Mouse (Mus musculus) lung, adult 18-20 months (tissue): ENCODE measurements around the gene Lrmda.
A peak's percentile ranks its signal among the peaks of the same experiment; 100 is the strongest.

ENCODE experiments used
- DNase-seq, 2 experiments: peaks; one replicate each; pipeline ENCODE4 v3.0.0; 2022; ENCODE audit warnings: mixed read lengths in 2 of 2

Gene Lrmda

GRCm38 (mm10) chr14:22259376-22260032 lies 240.0 kb downstream of the Lrmda start:
- DNase-seq = no peak

GRCm38 (mm10) chr14:22260033-22260419 lies 240.5 kb downstream of the Lrmda start:
- DNase-seq = no peak

- DNase-seq = no peak
These were observed 245.9 kb downstream of the Lrmda start for GRCm38 (mm10) chr14:22265229-22265905.

- peak; percentile 54 to 56 for DNase-seq
These were observed 250.3 kb downstream of the Lrmda start for GRCm38 (mm10) chr14:22269812-22270211.

GRCm38 (mm10) chr14:22278053-22278452 lies 258.5 kb downstream of the Lrmda start:
- DNase-seq = no peak

- no peak for DNase-seq
These were observed 260.1 kb downstream of the Lrmda start for GRCm38 (mm10) chr14:22279591-22279990.

GRCm38 (mm10) chr14:22281630-22282029 lies 262.1 kb downstream of the Lrmda start:
- DNase-seq = no peak

- no peak for DNase-seq
These were observed 263.3 kb downstream of the Lrmda start for GRCm38 (mm10) chr14:22282847-22283246.

- DNase-seq = no peak
These were observed 264.2 kb downstream of the Lrmda start for GRCm38 (mm10) chr14:22283722-22284121.

GRCm38 (mm10) chr14:22284823-22285517 lies 265.5 kb downstream of the Lrmda start:
- DNase-seq = no peak

GRCm38 (mm10) chr14:22285826-22286225 lies 266.3 kb downstream of the Lrmda start:
- DNase-seq = no peak

- peak in 1 of 2 experiments; percentile 26 for DNase-seq
These were observed 268.7 kb downstream of the Lrmda start for GRCm38 (mm10) chr14:22288179-22288578.

- DNase-seq = no peak
These were observed 269.9 kb downstream of the Lrmda start for GRCm38 (mm10) chr14:22289380-22289922.

GRCm38 (mm10) chr14:22294371-22294770 lies 274.9 kb downstream of the Lrmda start:
- DNase-seq = no peak

GRCm38 (mm10) chr14:22296655-22297239 lies 277.2 kb downstream of the Lrmda start:
- no peak for DNase-seq

- DNase-seq = no peak
These were observed 287.2 kb downstream of the Lrmda start for GRCm38 (mm10) chr14:22306759-22307158.

GRCm38 (mm10) chr14:22308059-22308458 lies 288.5 kb downstream of the Lrmda start:
- DNase-seq = no peak

GRCm38 (mm10) chr14:22323058-22323457 lies 303.5 kb downstream of the Lrmda start:
- DNase-seq = no peak

- peak in 1 of 2 experiments; percentile 2 for DNase-seq
These were observed 304.2 kb downstream of the Lrmda start for GRCm38 (mm10) chr14:22323530-22324292.

GRCm38 (mm10) chr14:22326218-22326964 lies 306.9 kb downstream of the Lrmda start:
- peak in 1 of 2 experiments; percentile 1 for DNase-seq

- DNase-seq = no peak
These were observed 309.7 kb downstream of the Lrmda start for GRCm38 (mm10) chr14:22329191-22329590.
